Mouse (Mus musculus) MEL (cell line): ENCODE results near the gene Cenpi.

Source experiments
- CTCF ChIP-seq, 3 experiments: IDR thresholded peaks in 2 of 3; conservative IDR thresholded peaks in 1 of 3; 2 replicates each; pipeline ENCODE4 v1.5.1; 2011 to 2012; ENCODE audit warnings: low read length in 3 of 3, low read depth in 2 of 3, mild to moderate bottlenecking in 2 of 3, improper control_type of control experiment in 1 of 3, inconsistent platforms in 1 of 3, mixed read lengths in 1 of 3, moderate library complexity in 1 of 3; ENCODE audit not compliant: control insufficient read depth in 1 of 3, insufficient read depth in 1 of 3, poor library complexity in 1 of 3, severe bottlenecking in 1 of 3
- EP300 ChIP-seq, 2 experiments: IDR thresholded peaks; 2 replicates each; pipeline ENCODE4 v1.6.1; 2011; ENCODE audit warnings: improper control_type of control experiment in 2 of 2, low read length in 2 of 2, low read depth in 1 of 2, mild to moderate bottlenecking in 1 of 2
- GABPA ChIP-seq: IDR thresholded peaks from 2 replicates; pipeline ENCODE4 v1.6.1; 2012; ENCODE audit warnings: low read depth, mild to moderate bottlenecking, inconsistent platforms, low read length, improper control_type of control experiment, moderate library complexity
- GATA1 ChIP-seq: IDR thresholded peaks from 2 replicates; pipeline ENCODE4 v1.6.1; 2011; ENCODE audit warnings: low read depth, low read length, improper control_type of control experiment
- HCFC1 ChIP-seq: IDR thresholded peaks from 2 replicates; pipeline ENCODE4 v1.6.1; 2012; ENCODE audit warnings: low read depth, mild to moderate bottlenecking, inconsistent platforms, low read length, improper control_type of control experiment, moderate library complexity
- MAX ChIP-seq: IDR thresholded peaks from 2 replicates; pipeline ENCODE4 v1.6.1; 2011; ENCODE audit warnings: low read length, improper control_type of control experiment
- POLR2A ChIP-seq, 2 experiments: IDR thresholded peaks; 2 replicates each; pipeline ENCODE4 v1.6.1; 2011 to 2012; ENCODE audit warnings: low read length in 2 of 2, mild to moderate bottlenecking in 2 of 2, control low read depth in 1 of 2, improper control_type of control experiment in 1 of 2, low read depth in 1 of 2, moderate library complexity in 1 of 2; ENCODE audit not compliant: control insufficient read depth in 1 of 2, insufficient read depth in 1 of 2, poor library complexity in 1 of 2
- RAD21 ChIP-seq: IDR thresholded peaks from 2 replicates; pipeline ENCODE4 v1.6.1; 2011; ENCODE audit warnings: mild to moderate bottlenecking, low read depth, low read length, improper control_type of control experiment
- USF2 ChIP-seq, 2 experiments: IDR thresholded peaks; 2 replicates each; pipeline ENCODE4 v1.6.1; 2011 to 2012; ENCODE audit warnings: improper control_type of control experiment in 2 of 2, low read length in 2 of 2, borderline replicate concordance in 1 of 2, inconsistent platforms in 1 of 2, low read depth in 1 of 2, mild to moderate bottlenecking in 1 of 2; ENCODE audit not compliant: insufficient read depth in 1 of 2
- ZKSCAN1 ChIP-seq: IDR thresholded peaks from 2 replicates; pipeline ENCODE4 v1.6.1; 2012; ENCODE audit warnings: low read depth, mild to moderate bottlenecking, inconsistent platforms, low read length, improper control_type of control experiment, moderate library complexity

- TF ChIP-seq CTCF (IDR thresholded peaks at IDR 0.05 in 2 of 3, conservative IDR thresholded peaks at IDR 0.05 in 1 of 3; ENCODE audit: control insufficient read depth in 1 of 3, insufficient read depth in 1 of 3, low read depth in 2 of 3, low read length in 3 of 3, poor library complexity in 1 of 3, severe bottlenecking in 1 of 3) (no peak), GATA1 (no peak), HCFC1 (no peak), ZKSCAN1 (no peak), EP300 (IDR thresholded peaks at IDR 0.05; ENCODE audit: low read depth in 1 of 2, low read length in 2 of 2) (no peak), RAD21 (no peak), POLR2A (IDR thresholded peaks at IDR 0.05; ENCODE audit: control insufficient read depth in 1 of 2, insufficient read depth in 1 of 2, low read depth in 1 of 2, low read length in 2 of 2, poor library complexity in 1 of 2) (no peak), MAX (no peak), USF2 (IDR thresholded peaks at IDR 0.05; ENCODE audit: borderline replicate concordance in 1 of 2, insufficient read depth in 1 of 2, low read depth in 1 of 2, low read length in 2 of 2) (no peak), GABPA (no peak)
Observed at GRCm38 (mm10) chrX:134409354-134409900, 101.5 kb downstream of the Cenpi start.
